In the genomic region with DNA sequence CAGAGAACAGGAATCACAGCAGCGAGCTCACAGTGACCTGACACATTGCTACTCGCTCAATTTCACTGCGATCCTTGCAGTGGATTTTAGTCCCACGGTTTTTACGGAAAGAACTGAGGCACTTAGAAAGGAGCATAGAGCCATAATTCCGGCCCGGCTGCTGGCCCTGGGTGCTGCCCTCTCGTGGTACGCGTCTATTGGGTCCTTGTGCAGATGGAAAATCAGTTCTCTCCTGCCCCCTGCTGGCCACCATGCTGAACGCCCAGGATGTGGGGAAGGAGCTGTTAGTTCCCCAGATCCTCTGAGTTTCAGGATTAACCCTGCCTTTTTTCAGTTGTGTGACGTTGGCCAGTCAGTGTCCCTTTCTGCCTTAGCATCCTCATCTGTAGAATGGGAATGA, we compare ENCODE assay signal across 8 mouse cellular contexts. TPM values are rescaled to one million over a fixed set of nuclear protein-coding genes. Genes with fewer than 3 reads are reported as not detected.
DNase-seq lines count a peak whose midpoint lies in the region; ATAC-seq and TF ChIP-seq lines count a peak whose summit lies in the region.

No protein-coding gene starts in this region.

- peak; percentile 100 for TF ChIP-seq CTCF in hindbrain, postnatal 0 days (IDR thresholded peaks at IDR 0.05; ENCODE audit: low read depth)

- no peaks in the 10 kb centered on the region for H3K27me3 ChIP-seq in hindbrain, postnatal 0 days (ENCODE audit: insufficient read depth, low read length)

- WGBS in hindbrain, postnatal 0 days: 4% methylated on average over 12 of the region's 12 CpGs
- 1% methylated on average over 12 of the region's 12 CpGs for WGBS in macrophage (ENCODE audit: missing documents)

- H3K27ac ChIP-seq in hindbrain, postnatal 0 days: no peak overlapping the region; the same call in 1 of the 2 replicates
- no peak overlapping the region for H3K27ac ChIP-seq in macrophage

- H3K4me2 ChIP-seq in hindbrain, postnatal 0 days (ENCODE audit: low read depth, low read length): no peak overlapping the region

- peak; percentile 95 for DNase-seq in ZHBTc4 (ENCODE audit: low read depth, low spot score)
- peak; percentile 94 to 96 for DNase-seq in cerebellum, postnatal 36 days
- DNase-seq in frontal cortex, postnatal 36 days (ENCODE audit: low spot score in 2 of 2): peak; percentile 93 to 94
- DNase-seq in hindbrain, postnatal 0 days (ENCODE audit: low spot score): peak; percentile 96
- peak; percentile 94 to 97 for DNase-seq in left cerebral cortex, adult 18-20 months (ENCODE audit: low spot score in 2 of 2)
- DNase-seq in retina, postnatal 7 days (ENCODE audit: low read depth, low spot score): peak; percentile 85
- peak; percentile 83 to 87 for DNase-seq in urinary bladder, adult 18-20 months (ENCODE audit: low spot score in 2 of 2)

- ATAC-seq in hindbrain, postnatal 0 days: peak; percentile 71

- peaks cover 3% of the 10 kb centered on the region; the same call in 1 of the 2 replicates for H3K4me1 ChIP-seq in hindbrain, postnatal 0 days (ENCODE audit: insufficient read depth, low read length)

- H3K9ac ChIP-seq in hindbrain, postnatal 0 days (replicated peaks; ENCODE audit: low read length): no peak overlapping the region

- H3K79me2 ChIP-seq in macrophage (ENCODE audit: inconsistent target): no peaks in the 10 kb centered on the region

- no peaks in the 10 kb centered on the region for H3K9me3 ChIP-seq in hindbrain, postnatal 0 days (ENCODE audit: low read length)

- peaks cover 22% of the 10 kb centered on the region for H3K36me3 ChIP-seq in hindbrain, postnatal 0 days (ENCODE audit: insufficient read depth, low read length)
- H3K36me3 ChIP-seq in macrophage (ENCODE audit: inconsistent target): no peaks in the 10 kb centered on the region

- H3K4me3 ChIP-seq in hindbrain, postnatal 0 days (ENCODE audit: low read length): no peak overlapping the region
- H3K4me3 ChIP-seq in macrophage (ENCODE audit: inconsistent target): peak overlapping the region; percentile 23; the same call in 1 of the 2 replicates

RNA-seq across cellular contexts. Expression of a gene that starts 13.0 kb away (rescaled TPM):
- total RNA-seq in hindbrain, postnatal 0 days (2014; rRNA removed): 176 and 221 TPM in 2 replicates
- polyA plus RNA-seq in hindbrain, postnatal 0 days (2015; fragmentation: Nextera tagmentation; extraction: Ambion mirVana): 209 and 216 TPM in 2 replicates
- 100 to 1,000 TPM; 191 to 210 TPM for total RNA-seq in left cerebral cortex, adult 18-20 months (2021)
- 100 to 1,000 TPM in 1 of 26 experiments, 10 to 100 TPM in 25; 40.9 to 103 (median 64.7) TPM for total RNA-seq in macrophage (2018; cell fraction: chromatin; rRNA removed)
- total RNA-seq in macrophage (2018; cell fraction: cytosol; rRNA removed): 10 to 100 TPM; 45.3 to 73.2 (median 59.6) TPM
- total RNA-seq in macrophage (2018; cell fraction: nucleus; rRNA removed): 10 to 100 TPM; 40.4 to 93.8 (median 58.8) TPM
- polyA plus RNA-seq in macrophage (2018): 42.8 to 66.2 TPM (median 50.0 TPM) in 3 replicates

RNA-seq across cellular contexts. Expression of a gene that starts 16.9 kb away (rescaled TPM):
- total RNA-seq in hindbrain, postnatal 0 days (2014; rRNA removed): 4.7 and 12.1 TPM in 2 replicates
- 5.7 and 7.4 TPM in 2 replicates for polyA plus RNA-seq in hindbrain, postnatal 0 days (2015; fragmentation: Nextera tagmentation; extraction: Ambion mirVana)
- total RNA-seq in left cerebral cortex, adult 18-20 months (2021): 10 to 100 TPM; 11.3 to 13.7 TPM
- 1 to 10 TPM in 1 of 26 experiments, not detected in 25; 2.8 TPM for total RNA-seq in macrophage (2018; cell fraction: chromatin; rRNA removed)
- under 1 TPM in 18 of 26 experiments, not detected in 8; 0.13 to 0.99 (median 0.32) TPM for total RNA-seq in macrophage (2018; cell fraction: cytosol; rRNA removed)
- total RNA-seq in macrophage (2018; cell fraction: nucleus; rRNA removed): not detected
- polyA plus RNA-seq in macrophage (2018): 0.55 to 1.1 TPM (median 0.56 TPM) in 3 replicates

RNA-seq across cellular contexts. Expression of a gene that starts 17.8 kb away (rescaled TPM):
- 125 and 133 TPM in 2 replicates for total RNA-seq in hindbrain, postnatal 0 days (2014; rRNA removed)
- polyA plus RNA-seq in hindbrain, postnatal 0 days (2015; fragmentation: Nextera tagmentation; extraction: Ambion mirVana): 13.6 and 13.9 TPM in 2 replicates
- 100 to 1,000 TPM; 229 to 237 TPM for total RNA-seq in left cerebral cortex, adult 18-20 months (2021)
- total RNA-seq in macrophage (2018; cell fraction: chromatin; rRNA removed): 1 to 10 TPM in 1 of 26 experiments, under 1 TPM in 5, not detected in 20; 0.16 to 1.1 (median 0.24) TPM
- total RNA-seq in macrophage (2018; cell fraction: cytosol; rRNA removed): under 1 TPM in 14 of 26 experiments, not detected in 12; under 0.01 to 0.06 (median 0.04) TPM
- total RNA-seq in macrophage (2018; cell fraction: nucleus; rRNA removed): under 1 TPM in 3 of 26 experiments, not detected in 23; 0.10 to 0.36 (median 0.12) TPM
- polyA plus RNA-seq in macrophage (2018): 0.04 to 0.06 TPM in 2 of 3 replicates, not detected in the other

RNA-seq across cellular contexts. Expression of a gene that starts 23.2 kb away (rescaled TPM):
- total RNA-seq in hindbrain, postnatal 0 days (2014; rRNA removed): 0.97 and 1.4 TPM in 2 replicates
- 0.89 and 1.2 TPM in 2 replicates for polyA plus RNA-seq in hindbrain, postnatal 0 days (2015; fragmentation: Nextera tagmentation; extraction: Ambion mirVana)
- total RNA-seq in left cerebral cortex, adult 18-20 months (2021): 1 to 10 TPM; 2.2 to 2.6 TPM
- total RNA-seq in macrophage (2018; cell fraction: chromatin; rRNA removed): not detected
- total RNA-seq in macrophage (2018; cell fraction: cytosol; rRNA removed): not detected
- total RNA-seq in macrophage (2018; cell fraction: nucleus; rRNA removed): under 1 TPM in 1 of 26 experiments, not detected in 25; 0.25 TPM
- not detected in 3 replicates for polyA plus RNA-seq in macrophage (2018)

RNA-seq across cellular contexts. Expression of a gene that starts 29.4 kb away (rescaled TPM):
- 29.1 and 34.6 TPM in 2 replicates for total RNA-seq in hindbrain, postnatal 0 days (2014; rRNA removed)
- 44.6 and 48.6 TPM in 2 replicates for polyA plus RNA-seq in hindbrain, postnatal 0 days (2015; fragmentation: Nextera tagmentation; extraction: Ambion mirVana)
- 10 to 100 TPM; 20.1 to 23.2 TPM for total RNA-seq in left cerebral cortex, adult 18-20 months (2021)
- total RNA-seq in macrophage (2018; cell fraction: chromatin; rRNA removed): 10 to 100 TPM in 1 of 26 experiments, 1 to 10 TPM in 25; 1.3 to 13.0 (median 5.9) TPM
- total RNA-seq in macrophage (2018; cell fraction: cytosol; rRNA removed): 1 to 10 TPM; 4.4 to 8.9 (median 6.5) TPM
- 10 to 100 TPM in 2 of 26 experiments, 1 to 10 TPM in 24; 3.9 to 28.1 (median 5.4) TPM for total RNA-seq in macrophage (2018; cell fraction: nucleus; rRNA removed)
- 4.9 to 28.9 TPM (median 5.3 TPM) in 3 replicates for polyA plus RNA-seq in macrophage (2018)
